Mouse (Mus musculus) megakaryocyte, embryonic 14.5 days (primary cell): ENCODE results near the gene Clta. TPM values are rescaled to one million over a fixed set of nuclear protein-coding genes. Genes with fewer than 3 reads are reported as not detected.

Experiments used
- H3K27me3 ChIP-seq: replicated peaks from 2 replicates; pipeline ENCODE3; 2012; ENCODE audit warnings: inconsistent platforms
- H3K36me3 ChIP-seq: replicated peaks from 2 replicates; pipeline ENCODE3; 2012; ENCODE audit warnings: low read length, inconsistent platforms, mixed read lengths
- H3K4me1 ChIP-seq: 2 replicates; pipeline ENCODE4 v1.6.1; 2012; ENCODE audit warnings: inconsistent platforms
- H3K4me3 ChIP-seq: replicated peaks from 2 replicates; pipeline ENCODE3; 2012; ENCODE audit warnings: moderate library complexity, mild to moderate bottlenecking, inconsistent platforms
- H3K9me3 ChIP-seq: 2 replicates; pipeline ENCODE4 v1.6.1; 2012; ENCODE audit warnings: inconsistent platforms
- FLI1 ChIP-seq: IDR thresholded peaks from 2 replicates; pipeline ENCODE4 v1.6.1; 2012; ENCODE audit warnings: low read length, inconsistent platforms, mixed read lengths
- GATA1 ChIP-seq: IDR thresholded peaks from 3 replicates; pipeline ENCODE4 v1.6.1; 2012; ENCODE audit warnings: mixed read lengths, low read length, inconsistent platforms, borderline replicate concordance
- polyA plus RNA-seq: library from polyadenylated mRNA; stranded (reverse); fragments of >175 nt; gene quantifications from 2 replicates; pipeline ENCODE4 v1.2.3, GENCODE M21; 2012; ENCODE audit warnings: low replicate concordance; ENCODE audit not compliant: insufficient read depth

The Clta gene
- polyA plus RNA-seq, 1 experiment: 432 TPM

GRCm38 (mm10) chr4:43994342-43994741, 9.9 kb upstream of the Clta start:
- TF ChIP-seq GATA1 (no peak), FLI1 (no peak)

GRCm38 (mm10) chr4:44003622-44004021, 630 bp upstream of the Clta start:
- Histone ChIP-seq H3K27me3 (no peaks in the 10 kb centered on the region), H3K36me3 (peaks cover 8% of the 10 kb centered on the region), H3K4me3 (no peak overlapping the region), H3K4me1 (peaks cover 8% of the 10 kb centered on the region), H3K9me3 (peaks cover 20% of the 10 kb centered on the region)
- no peak for TF ChIP-seq FLI1
- TF ChIP-seq GATA1: no peak

More at GRCm38 (mm10) chr4:43994342-43994741, 9.9 kb upstream of the Clta start:
- Histone ChIP-seq H3K27me3 (peaks cover 10% of the 10 kb centered on the region), H3K9me3 (peaks cover 13% of the 10 kb centered on the region), H3K4me1 (peaks cover 7% of the 10 kb centered on the region; the same call in 1 of the 2 replicates), H3K4me3 (no peak overlapping the region), H3K36me3 (no peaks in the 10 kb centered on the region)

GRCm38 (mm10) chr4:44004623-44005409, 564 bp downstream of the Clta start:
- no peak for TF ChIP-seq GATA1
- TF ChIP-seq FLI1: no peak
- Histone ChIP-seq H3K4me1 (peaks cover 8% of the 10 kb centered on the region), H3K9me3 (peaks cover 17% of the 10 kb centered on the region), H3K36me3 (peaks cover 8% of the 10 kb centered on the region), H3K27me3 (no peaks in the 10 kb centered on the region), H3K4me3 (no peak overlapping the region)

- TF ChIP-seq GATA1 (no peak), FLI1 (no peak)
- H3K36me3 ChIP-seq: peaks cover 12% of the 10 kb centered on the region
- no peaks in the 10 kb centered on the region for H3K27me3 ChIP-seq
- H3K4me3 ChIP-seq: no peak overlapping the region
- peaks cover 14% of the 10 kb centered on the region for H3K9me3 ChIP-seq
- peaks cover 31% of the 10 kb centered on the region for H3K4me1 ChIP-seq
These were observed 5.9 kb downstream of the Clta start for GRCm38 (mm10) chr4:44010176-44010575.

- H3K4me3 ChIP-seq: peak overlapping the region; percentile 75
- TF ChIP-seq FLI1 (no peak), GATA1 (no peak)
These were observed 6.6 kb downstream of the Clta start for GRCm38 (mm10) chr4:44010893-44011292.

GRCm38 (mm10) chr4:44011799-44012198, 7.5 kb downstream of the Clta start:
- Histone ChIP-seq H3K27me3 (no peaks in the 10 kb centered on the region), H3K4me1 (peaks cover 47% of the 10 kb centered on the region), H3K4me3 (peak overlapping the region; percentile 97), H3K9me3 (peaks cover 8% of the 10 kb centered on the region), H3K36me3 (peaks cover 26% of the 10 kb centered on the region)
- TF ChIP-seq FLI1 (no peak), GATA1 (no peak)

More at GRCm38 (mm10) chr4:44010893-44011292, 6.6 kb downstream of the Clta start:
- Histone ChIP-seq H3K4me1 (peaks cover 38% of the 10 kb centered on the region), H3K9me3 (peaks cover 9% of the 10 kb centered on the region), H3K36me3 (peaks cover 17% of the 10 kb centered on the region), H3K27me3 (no peaks in the 10 kb centered on the region)

- Histone ChIP-seq H3K9me3 (no peaks in the 10 kb centered on the region), H3K27me3 (no peaks in the 10 kb centered on the region), H3K4me1 (peaks cover 53% of the 10 kb centered on the region), H3K36me3 (peaks cover 27% of the 10 kb centered on the region), H3K4me3 (peak overlapping the region; percentile 97)
- TF ChIP-seq GATA1: no peak
- TF ChIP-seq FLI1: no peak
These were observed 8.4 kb downstream of the Clta start for GRCm38 (mm10) chr4:44012376-44013367.

- peak overlapping the region; percentile 97 for H3K4me3 ChIP-seq
- no peak for TF ChIP-seq FLI1
- no peak for TF ChIP-seq GATA1
- H3K27me3 ChIP-seq: no peaks in the 10 kb centered on the region
- no peaks in the 10 kb centered on the region for H3K9me3 ChIP-seq
- H3K4me1 ChIP-seq: peaks cover 59% of the 10 kb centered on the region
- peaks cover 36% of the 10 kb centered on the region for H3K36me3 ChIP-seq
These were observed 9.3 kb downstream of the Clta start for GRCm38 (mm10) chr4:44013391-44014070.

- TF ChIP-seq FLI1: no peak
- no peak for TF ChIP-seq GATA1
- H3K36me3 ChIP-seq: peaks cover 61% of the 10 kb centered on the region
- peaks cover 76% of the 10 kb centered on the region for H3K4me1 ChIP-seq
- H3K9me3 ChIP-seq: no peaks in the 10 kb centered on the region
- H3K27me3 ChIP-seq: no peaks in the 10 kb centered on the region
- peak overlapping the region; percentile 82 for H3K4me3 ChIP-seq
These were observed 11.8 kb downstream of the Clta start for GRCm38 (mm10) chr4:44016071-44016470.
